Mouse (Mus musculus) midbrain, embryonic 13.5 days (tissue): ENCODE measurements around the gene Zc3h7b. TPM values are rescaled to one million over a fixed set of nuclear protein-coding genes. Genes with fewer than 3 reads are reported as not detected.

ENCODE experiments used
- ATAC-seq: fragments of 200-750 bp; cut with Nextera tagmentation; 2 replicates; pipeline ENCODE4 v1.8.0; 2017; ENCODE audit warnings: mild to moderate bottlenecking, moderate TSS enrichment, moderate library complexity
- H3K27ac ChIP-seq: fragments of 300-500 bp; sonication (generic); 2 replicates; pipeline ENCODE4 v1.5.1; 2015; ENCODE audit warnings: inconsistent platforms, mild to moderate bottlenecking, moderate library complexity
- H3K27me3 ChIP-seq: fragments of 300-500 bp; sonication (generic); 2 replicates; pipeline ENCODE4 v1.6.1; 2015; ENCODE audit warnings: mild to moderate bottlenecking, inconsistent platforms
- H3K36me3 ChIP-seq: fragments of 300-500 bp; sonication (generic); 2 replicates; pipeline ENCODE4 v1.6.1; 2015; ENCODE audit warnings: mild to moderate bottlenecking, inconsistent platforms
- H3K4me1 ChIP-seq: fragments of 300-500 bp; sonication (generic); replicated peaks from 2 replicates; pipeline ENCODE4 v1.6.1; 2015; ENCODE audit warnings: inconsistent platforms
- H3K4me2 ChIP-seq: fragments of 300-500 bp; sonication (generic); replicated peaks from 2 replicates; pipeline ENCODE4 v1.6.1; 2015; ENCODE audit warnings: moderate library complexity, mild to moderate bottlenecking, inconsistent platforms
- H3K4me3 ChIP-seq: fragments of 300-500 bp; sonication (generic); replicated peaks from 2 replicates; pipeline ENCODE4 v1.5.1; 2015; ENCODE audit warnings: mild to moderate bottlenecking, inconsistent platforms
- H3K9ac ChIP-seq: fragments of 300-500 bp; sonication (generic); replicated peaks from 2 replicates; pipeline ENCODE4 v1.6.1; 2015; ENCODE audit warnings: mild to moderate bottlenecking, inconsistent platforms
- H3K9me3 ChIP-seq: fragments of 300-500 bp; sonication (generic); 2 replicates; pipeline ENCODE4 v1.6.1; 2016; ENCODE audit warnings: mild to moderate bottlenecking, inconsistent platforms
- WGBS: fragments of 180-500 bp; shearing (Covaris S2); methylation state at CpG from one replicate; pipeline ENCODE4 v1.1.7; 2015; 5-methylcytosine and 5-hydroxymethylcytosine counted together
- polyA plus RNA-seq: library from polyadenylated mRNA; unstranded; fragments of >200 nt; fragmentation: Nextera tagmentation; extraction: Ambion mirVana; gene quantifications from 2 replicates; pipeline ENCODE4 v1.2.1, GENCODE M21; 2015

Zc3h7b gene
- polyA plus RNA-seq, 1 experiment from 2014 or later, result 48.4 TPM

DNA sequence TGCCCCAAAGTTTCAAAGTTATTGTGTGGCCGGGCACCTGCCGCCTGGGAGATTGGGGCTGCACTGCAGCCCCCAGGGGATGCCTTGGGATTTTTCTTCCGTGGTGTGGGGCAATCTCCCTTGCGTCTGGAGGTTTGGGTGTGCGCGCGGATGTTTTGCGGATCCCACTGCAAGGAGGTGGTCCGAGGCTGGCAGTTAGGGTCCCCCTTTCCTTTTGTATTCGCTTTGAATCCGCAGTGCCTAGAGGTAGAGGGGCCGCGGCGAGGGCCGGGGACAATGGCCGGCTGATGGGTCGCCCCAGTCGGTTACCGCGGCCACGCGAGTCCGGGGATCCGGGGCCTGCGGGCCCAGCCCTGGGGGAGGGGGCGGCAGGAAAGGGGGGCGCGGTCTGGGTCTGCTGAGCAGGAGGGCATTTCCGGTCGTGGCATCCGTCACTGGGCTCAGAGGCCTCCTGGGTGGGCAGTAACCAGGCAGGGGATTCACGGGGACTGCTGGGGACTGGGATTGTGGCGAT is 801 bp downstream of the Zc3h7b start:
- peak overlapping the region; percentile 95 for H3K27ac ChIP-seq
- WGBS, result under 1% methylated on average over 33 of the region's 33 CpGs
- peak; percentile 87 for ATAC-seq
- H3K4me3 ChIP-seq, result peak overlapping the region; percentile 87
- H3K9ac ChIP-seq, result peak overlapping the region; percentile 97
- peak overlapping the region; percentile 83 for H3K4me2 ChIP-seq
- no peaks in the 10 kb centered on the region for H3K36me3 ChIP-seq
- H3K9me3 ChIP-seq, result no peaks in the 10 kb centered on the region
- peaks cover 31% of the 10 kb centered on the region for H3K4me1 ChIP-seq
- no peaks in the 10 kb centered on the region for H3K27me3 ChIP-seq

DNA sequence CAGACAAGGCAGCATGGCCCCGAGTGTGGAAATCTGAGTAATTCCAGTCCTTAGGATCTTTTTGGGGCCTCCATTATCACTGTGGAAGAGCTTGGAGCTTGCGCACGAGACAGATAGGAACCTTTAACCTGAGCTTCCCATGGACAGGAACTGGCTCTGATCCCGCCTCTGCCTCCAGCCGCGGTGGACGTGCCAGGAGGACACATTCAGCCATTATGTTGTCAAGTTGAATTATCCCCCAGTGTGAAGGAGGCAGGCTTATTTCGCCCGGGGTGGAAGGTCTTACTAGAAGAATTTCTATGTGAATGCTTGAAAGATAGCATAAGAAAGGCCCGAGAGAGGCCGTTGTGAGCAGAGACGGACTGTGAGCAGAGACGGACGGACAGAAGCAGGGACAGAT is 4.9 kb downstream of the Zc3h7b start:
- no peak for ATAC-seq
- H3K9me3 ChIP-seq, result no peaks in the 10 kb centered on the region
- no peaks in the 10 kb centered on the region for H3K27me3 ChIP-seq
- 51% methylated on average over 14 of the region's 14 CpGs for WGBS
- no peak overlapping the region for H3K4me2 ChIP-seq
- H3K27ac ChIP-seq, result no peak overlapping the region
- H3K4me3 ChIP-seq, result no peak overlapping the region
- peaks cover 6% of the 10 kb centered on the region; the same call in 1 of the 2 replicates for H3K36me3 ChIP-seq
- no peak overlapping the region for H3K9ac ChIP-seq
- H3K4me1 ChIP-seq, result peaks cover 24% of the 10 kb centered on the region

DNA sequence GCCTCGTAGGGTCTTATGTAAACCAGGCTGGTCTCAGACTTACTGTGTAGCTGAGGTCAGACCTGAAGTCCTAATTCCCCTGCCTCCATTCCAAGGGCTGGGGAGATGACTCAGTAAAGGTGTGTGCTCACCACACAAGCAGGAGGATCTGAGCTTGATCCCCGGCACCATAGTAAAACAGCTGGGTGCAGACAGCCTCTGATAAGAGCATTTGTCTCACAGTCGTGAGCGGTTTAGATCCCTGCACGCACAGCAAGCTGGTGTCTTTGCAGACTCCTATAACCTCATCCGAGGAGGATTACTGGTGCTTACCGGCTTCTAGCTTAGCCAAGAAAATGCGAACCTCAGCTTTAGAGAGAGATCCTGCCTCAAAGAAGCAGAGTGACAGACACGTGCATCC is 8.8 kb downstream of the Zc3h7b start:
- Histone ChIP-seq H3K9me3 (no peaks in the 10 kb centered on the region), H3K9ac (no peak overlapping the region), H3K27ac (no peak overlapping the region), H3K4me3 (no peak overlapping the region), H3K4me2 (no peak overlapping the region), H3K27me3 (no peaks in the 10 kb centered on the region), H3K36me3 (peaks cover 14% of the 10 kb centered on the region), H3K4me1 (peaks cover 7% of the 10 kb centered on the region)
- 94% methylated on average over 9 of the region's 9 CpGs for WGBS
- no peak for ATAC-seq

DNA sequence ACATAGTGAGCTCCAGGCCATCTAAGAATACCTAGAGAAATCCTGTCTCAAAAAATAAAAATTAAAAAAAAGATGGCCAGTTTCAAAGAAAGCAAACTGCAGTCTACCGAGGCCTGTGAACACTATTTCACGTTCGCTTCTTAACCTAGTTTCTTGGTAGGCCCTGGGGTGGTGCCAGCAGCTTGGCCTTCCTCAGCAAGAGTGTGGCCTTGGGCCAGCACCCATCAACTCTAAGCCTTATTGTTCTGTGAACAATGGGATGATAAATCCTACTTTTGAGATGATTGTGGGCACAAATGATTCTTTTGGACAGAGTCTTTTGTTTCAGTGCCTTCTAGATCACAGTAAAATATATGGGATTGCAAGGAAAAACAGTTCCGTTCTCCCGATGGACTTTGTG is 13.8 kb downstream of the Zc3h7b start:
- no peaks in the 10 kb centered on the region for H3K4me1 ChIP-seq
- no peak overlapping the region for H3K9ac ChIP-seq
- no peaks in the 10 kb centered on the region for H3K9me3 ChIP-seq
- no peak overlapping the region for H3K4me3 ChIP-seq
- 91% methylated on average over 5 of the region's 5 CpGs for WGBS
- no peaks in the 10 kb centered on the region for H3K27me3 ChIP-seq
- no peak for ATAC-seq
- peaks cover 14% of the 10 kb centered on the region for H3K36me3 ChIP-seq
- H3K27ac ChIP-seq, result no peak overlapping the region
- no peak overlapping the region for H3K4me2 ChIP-seq

- Histone ChIP-seq H3K4me1 (no peaks in the 10 kb centered on the region), H3K9me3 (no peaks in the 10 kb centered on the region), H3K27me3 (no peaks in the 10 kb centered on the region), H3K4me2 (no peak overlapping the region), H3K36me3 (peaks cover 14% of the 10 kb centered on the region), H3K9ac (no peak overlapping the region), H3K27ac (no peak overlapping the region), H3K4me3 (no peak overlapping the region)
- no peak for ATAC-seq
- 99% methylated on average over 3 of the region's 3 CpGs for WGBS
Observed at GRCm38 (mm10) chr15:81759542-81759941, 14.7 kb downstream of the Zc3h7b start.

GRCm38 (mm10) chr15:81760361-81761079 is 15.7 kb downstream of the Zc3h7b start:
- no peaks in the 10 kb centered on the region for H3K9me3 ChIP-seq
- no peak overlapping the region for H3K27ac ChIP-seq
- no peak for ATAC-seq
- H3K9ac ChIP-seq, result no peak overlapping the region
- no peak overlapping the region for H3K4me2 ChIP-seq
- whole genome bisulfite sequencing, result 93% methylated on average over 5 of the region's 5 CpGs
- no peak overlapping the region for H3K4me3 ChIP-seq
- no peaks in the 10 kb centered on the region for H3K27me3 ChIP-seq
- no peaks in the 10 kb centered on the region for H3K4me1 ChIP-seq
- peaks cover 7% of the 10 kb centered on the region for H3K36me3 ChIP-seq

GRCm38 (mm10) chr15:81761381-81761780 is 16.5 kb downstream of the Zc3h7b start:
- no peak for ATAC-seq
- no peaks in the 10 kb centered on the region for H3K27me3 ChIP-seq
- WGBS, result 90% methylated on average over 7 of the region's 7 CpGs
- no peak overlapping the region for H3K27ac ChIP-seq
- no peak overlapping the region for H3K4me2 ChIP-seq
- H3K9ac ChIP-seq, result no peak overlapping the region
- H3K36me3 ChIP-seq, result peaks cover 6% of the 10 kb centered on the region; the same call in 1 of the 2 replicates
- no peaks in the 10 kb centered on the region for H3K9me3 ChIP-seq
- no peak overlapping the region for H3K4me3 ChIP-seq
- H3K4me1 ChIP-seq, result no peaks in the 10 kb centered on the region

DNA sequence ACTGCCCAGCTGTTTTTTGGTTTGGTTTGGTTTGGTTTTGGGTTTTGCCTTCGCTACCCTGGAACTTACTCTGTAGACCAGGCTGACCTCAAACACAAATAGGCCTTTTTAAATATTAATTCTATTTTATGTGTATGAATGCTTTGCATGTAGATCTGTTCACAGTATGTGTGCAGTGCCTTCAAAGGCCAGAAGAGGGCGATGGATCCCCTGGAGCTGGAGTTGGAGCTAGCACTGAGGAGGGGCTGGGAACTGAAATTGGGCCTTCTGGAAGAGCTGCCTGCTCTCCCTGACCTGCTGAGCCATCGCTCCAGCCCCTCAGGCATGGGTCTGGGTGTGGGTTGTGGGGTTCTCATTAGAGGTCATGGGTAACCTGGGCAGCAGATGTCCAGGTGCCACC is 17.1 kb downstream of the Zc3h7b start:
- WGBS, result 85% methylated on average over 3 of the region's 3 CpGs
- ATAC-seq, result no peak
- Histone ChIP-seq H3K36me3 (peaks cover 6% of the 10 kb centered on the region; the same call in 1 of the 2 replicates), H3K4me3 (no peak overlapping the region), H3K9me3 (no peaks in the 10 kb centered on the region), H3K27ac (no peak overlapping the region), H3K4me2 (no peak overlapping the region), H3K27me3 (no peaks in the 10 kb centered on the region), H3K4me1 (no peaks in the 10 kb centered on the region), H3K9ac (no peak overlapping the region)

- Histone ChIP-seq H3K9ac (no peak overlapping the region), H3K4me2 (no peak overlapping the region), H3K27me3 (no peaks in the 10 kb centered on the region), H3K27ac (no peak overlapping the region), H3K9me3 (no peaks in the 10 kb centered on the region), H3K4me1 (no peaks in the 10 kb centered on the region), H3K36me3 (peaks cover 27% of the 10 kb centered on the region), H3K4me3 (no peak overlapping the region)
- WGBS, result 96% methylated on average over 6 of the region's 6 CpGs
- ATAC-seq, result no peak
Observed at GRCm38 (mm10) chr15:81764573-81764972, 19.7 kb downstream of the Zc3h7b start.

DNA sequence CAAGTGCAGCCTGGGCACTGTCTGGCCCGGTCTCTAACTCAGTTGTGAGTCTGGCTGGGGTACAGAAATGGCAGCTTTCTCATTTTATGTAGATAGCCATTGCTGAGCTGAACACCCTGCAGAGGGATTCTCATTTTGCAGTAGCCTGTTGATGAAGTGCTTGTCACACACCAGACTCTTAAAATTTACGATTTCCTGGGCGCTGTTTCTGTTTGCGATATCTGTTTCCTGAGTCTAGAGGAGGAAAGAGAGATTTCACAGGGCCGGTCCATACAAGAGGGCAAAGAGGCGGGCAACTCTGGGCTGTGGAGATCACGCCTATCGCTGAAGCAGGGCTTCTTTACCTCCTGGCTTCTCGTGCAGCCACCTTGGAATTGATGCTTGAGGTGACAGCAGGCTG is 20.8 kb downstream of the Zc3h7b start:
- Histone ChIP-seq H3K36me3 (peaks cover 38% of the 10 kb centered on the region), H3K4me3 (no peak overlapping the region), H3K4me1 (no peaks in the 10 kb centered on the region), H3K27ac (no peak overlapping the region), H3K9ac (no peak overlapping the region), H3K27me3 (no peaks in the 10 kb centered on the region), H3K9me3 (no peaks in the 10 kb centered on the region), H3K4me2 (no peak overlapping the region)
- 90% methylated on average over 9 of the region's 9 CpGs for WGBS
- ATAC-seq, result no peak

DNA sequence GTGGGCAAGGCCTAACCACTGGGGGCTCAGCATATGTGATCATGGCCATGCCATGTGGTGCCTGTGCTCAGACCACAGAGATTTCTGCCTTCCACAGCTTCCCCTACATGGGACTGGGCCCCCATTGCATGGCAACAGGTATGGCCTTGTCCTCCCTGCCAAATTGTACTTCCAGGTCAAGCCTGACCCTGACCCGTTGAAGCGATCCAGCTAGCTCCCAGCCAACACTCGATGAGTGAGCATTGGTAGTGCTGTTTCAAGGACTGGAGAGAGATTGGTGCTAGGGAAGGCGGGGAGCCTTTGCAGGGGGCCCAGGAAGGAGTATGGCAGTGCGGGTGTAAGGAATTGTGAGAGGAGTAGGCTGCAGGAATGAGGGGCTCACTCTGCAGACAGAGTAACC is 21.6 kb downstream of the Zc3h7b start:
- H3K9me3 ChIP-seq, result no peaks in the 10 kb centered on the region
- H3K4me1 ChIP-seq, result no peaks in the 10 kb centered on the region
- no peak for ATAC-seq
- no peaks in the 10 kb centered on the region for H3K27me3 ChIP-seq
- WGBS, result 97% methylated on average over 5 of the region's 5 CpGs
- no peak overlapping the region for H3K9ac ChIP-seq
- H3K36me3 ChIP-seq, result peaks cover 41% of the 10 kb centered on the region
- H3K4me2 ChIP-seq, result no peak overlapping the region
- no peak overlapping the region for H3K4me3 ChIP-seq
- H3K27ac ChIP-seq, result no peak overlapping the region

GRCm38 (mm10) chr15:81769037-81769436 is 24.2 kb downstream of the Zc3h7b start:
- Histone ChIP-seq H3K27ac (no peak overlapping the region), H3K9me3 (no peaks in the 10 kb centered on the region), H3K36me3 (peaks cover 60% of the 10 kb centered on the region), H3K4me3 (no peak overlapping the region), H3K4me1 (no peaks in the 10 kb centered on the region), H3K4me2 (no peak overlapping the region), H3K9ac (no peak overlapping the region), H3K27me3 (no peaks in the 10 kb centered on the region)
- 58% methylated on average over 13 of the region's 13 CpGs for WGBS
- no peak; the same call in 1 of the 2 replicates for ATAC-seq
